Mouse (Mus musculus) myocyte (in vitro differentiated cells): Measurements from ENCODE around the gene Wnk4.

Experiments used
- E2F4 ChIP-seq: IDR thresholded peaks from one replicate; pipeline ENCODE4 v1.6.1; 2011; ENCODE audit warnings: mild to moderate bottlenecking, control low read depth, moderate library complexity; ENCODE audit not compliant: insufficient read depth
- MAX ChIP-seq: IDR thresholded peaks from one replicate; pipeline ENCODE4 v1.6.1; 2011; ENCODE audit warnings: low read depth, mild to moderate bottlenecking, control low read depth
- POLR2A ChIP-seq: IDR thresholded peaks from one replicate; pipeline ENCODE4 v1.6.1; 2011; ENCODE audit warnings: low read depth, mild to moderate bottlenecking, control low read depth, moderate library complexity; ENCODE audit not compliant: insufficient read length
- POLR2AphosphoS2 ChIP-seq: IDR thresholded peaks from one replicate; pipeline ENCODE4 v1.6.1; 2011; ENCODE audit warnings: low read depth, control low read depth; ENCODE audit not compliant: insufficient read length
- TCF12 ChIP-seq: IDR thresholded peaks from one replicate; pipeline ENCODE4 v1.6.1; 2011; ENCODE audit warnings: mild to moderate bottlenecking, control low read depth; ENCODE audit not compliant: poor library complexity, insufficient read depth, severe bottlenecking
- TCF3 ChIP-seq: IDR thresholded peaks from one replicate; pipeline ENCODE4 v1.6.1; 2011; ENCODE audit warnings: low read depth, control low read depth; ENCODE audit not compliant: insufficient read length
- USF1 ChIP-seq: IDR thresholded peaks from one replicate; pipeline ENCODE4 v1.6.1; 2011; ENCODE audit warnings: low read depth, mild to moderate bottlenecking, control low read depth, moderate library complexity

DNA sequence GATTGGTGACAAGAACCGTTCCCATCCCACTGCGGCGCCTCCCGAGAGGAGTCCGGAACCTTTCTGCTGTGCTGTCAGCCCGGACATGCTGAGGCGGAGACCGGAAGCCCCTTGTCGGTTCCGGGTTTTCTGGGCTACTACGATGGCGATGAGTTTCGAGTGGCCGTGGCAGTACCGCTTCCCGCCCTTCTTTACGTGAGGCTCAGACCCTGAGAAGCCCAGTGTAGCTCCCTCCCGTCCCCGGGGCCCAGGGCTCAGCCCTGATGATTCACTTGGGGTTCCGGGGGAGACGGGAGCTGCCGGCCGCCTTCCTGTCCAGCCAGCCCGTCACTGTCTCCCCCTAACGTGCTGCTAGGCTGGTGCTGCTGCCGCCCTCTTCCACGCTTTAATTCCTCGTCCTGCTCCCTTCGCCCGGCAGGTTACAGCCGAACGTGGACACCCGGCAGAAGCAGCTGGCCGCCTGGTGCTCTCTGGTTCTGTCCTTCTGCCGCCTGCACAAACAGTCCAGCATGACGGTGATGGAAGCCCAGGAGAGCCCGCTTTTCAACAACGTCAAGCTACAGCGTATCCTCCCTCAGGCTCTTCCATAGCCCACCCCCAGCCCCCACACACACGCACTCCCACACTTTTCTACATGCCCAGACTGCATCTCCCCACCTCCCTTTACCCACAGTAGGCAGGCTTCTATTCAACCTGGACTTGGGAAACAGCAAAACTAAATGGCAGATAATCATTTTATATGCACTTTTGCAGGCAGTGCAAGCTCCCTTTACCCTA lies 6.6 kb upstream of the Wnk4 start, which contains the start of gene Vps25:
- TF ChIP-seq POLR2A, result peak; percentile 88
- no peak for TF ChIP-seq TCF3
- no peak for TF ChIP-seq TCF12
- TF ChIP-seq USF1, result no peak
- no peak for TF ChIP-seq E2F4
- TF ChIP-seq POLR2AphosphoS2, result peak; percentile 93
- TF ChIP-seq MAX, result no peak
